Mouse (Mus musculus): ENCODE measurements around the gene Ephb2. TPM values are rescaled to one million over a fixed set of nuclear protein-coding genes. Genes with fewer than 3 reads are reported as not detected.

Ephb2 gene
- total RNA-seq, 2 experiments from 2014 or later, result 12.3 to 13.5 TPM

DNA sequence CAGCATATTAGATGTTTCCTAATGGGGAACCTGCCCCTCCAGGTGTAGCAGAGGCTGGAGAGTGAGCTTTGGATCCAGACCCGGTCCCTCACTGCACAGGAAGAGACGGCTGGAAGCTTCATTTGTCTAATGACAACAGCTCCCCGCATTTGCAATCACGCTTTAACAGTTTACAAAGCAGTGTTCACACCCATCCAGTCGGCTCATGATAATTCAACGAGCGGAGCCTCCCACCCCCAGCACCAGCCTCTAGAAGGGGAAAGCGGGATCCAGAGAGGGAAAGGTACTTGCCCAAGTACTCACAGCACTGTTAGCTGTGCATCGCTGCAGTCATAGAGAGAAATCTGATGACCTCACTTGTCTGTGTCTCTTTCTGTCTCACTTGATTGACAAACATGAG lies 2.7 kb upstream of the Ephb2 start:
- no peak for DNase-seq (ENCODE audit: low spot score in 2 of 2)

DNA sequence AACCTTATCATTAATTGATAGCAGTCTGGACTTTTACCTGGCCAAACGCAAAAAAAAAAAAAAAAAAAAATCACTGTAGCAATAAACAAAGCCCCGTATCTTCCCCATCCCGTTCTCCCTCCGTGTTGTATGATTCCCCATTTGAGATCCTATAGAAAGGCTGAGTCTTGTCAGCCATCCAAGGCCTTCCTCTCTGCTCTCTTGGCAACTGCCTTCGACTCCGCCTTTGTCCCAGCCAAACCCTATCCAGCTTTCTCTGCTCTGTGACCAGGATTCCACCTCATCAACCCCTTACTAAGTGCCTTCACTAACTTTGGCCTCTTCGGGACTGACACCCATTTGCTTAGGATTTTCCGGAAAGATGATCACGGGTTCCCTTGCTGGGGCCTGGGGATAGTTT lies 2.2 kb upstream of the Ephb2 start:
- no peak for DNase-seq (ENCODE audit: low spot score in 2 of 2)

DNA sequence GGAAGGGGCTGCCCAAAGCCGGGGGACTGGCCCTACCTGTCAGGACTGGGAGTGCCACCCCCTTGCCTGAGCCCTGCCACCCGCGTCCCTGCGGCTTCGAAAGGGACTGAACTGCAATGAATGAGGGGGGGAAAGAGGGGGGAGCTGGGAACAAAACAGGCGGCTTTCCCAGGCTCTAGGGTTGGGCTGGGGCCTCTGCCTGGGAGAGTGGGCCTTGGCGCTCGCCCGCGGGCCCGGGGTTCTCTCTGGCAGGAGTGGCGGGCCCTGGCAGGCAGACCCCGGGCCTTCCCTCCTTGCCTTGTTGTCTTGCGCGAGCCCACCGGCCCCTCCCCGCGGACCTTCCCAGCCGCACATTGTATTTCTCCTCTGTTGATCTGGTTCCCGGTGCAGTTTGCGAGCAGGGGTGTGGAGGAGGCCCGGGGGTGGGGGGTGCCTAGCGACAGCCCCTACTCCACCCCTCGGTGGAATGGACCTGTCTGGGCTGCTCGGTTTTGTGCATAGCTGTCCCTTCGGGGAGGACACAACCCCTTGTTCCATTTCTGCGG lies 671 bp upstream of the Ephb2 start:
- DNase-seq (ENCODE audit: low spot score in 2 of 2), result peak in 1 of 2 experiments; percentile 32

DNA sequence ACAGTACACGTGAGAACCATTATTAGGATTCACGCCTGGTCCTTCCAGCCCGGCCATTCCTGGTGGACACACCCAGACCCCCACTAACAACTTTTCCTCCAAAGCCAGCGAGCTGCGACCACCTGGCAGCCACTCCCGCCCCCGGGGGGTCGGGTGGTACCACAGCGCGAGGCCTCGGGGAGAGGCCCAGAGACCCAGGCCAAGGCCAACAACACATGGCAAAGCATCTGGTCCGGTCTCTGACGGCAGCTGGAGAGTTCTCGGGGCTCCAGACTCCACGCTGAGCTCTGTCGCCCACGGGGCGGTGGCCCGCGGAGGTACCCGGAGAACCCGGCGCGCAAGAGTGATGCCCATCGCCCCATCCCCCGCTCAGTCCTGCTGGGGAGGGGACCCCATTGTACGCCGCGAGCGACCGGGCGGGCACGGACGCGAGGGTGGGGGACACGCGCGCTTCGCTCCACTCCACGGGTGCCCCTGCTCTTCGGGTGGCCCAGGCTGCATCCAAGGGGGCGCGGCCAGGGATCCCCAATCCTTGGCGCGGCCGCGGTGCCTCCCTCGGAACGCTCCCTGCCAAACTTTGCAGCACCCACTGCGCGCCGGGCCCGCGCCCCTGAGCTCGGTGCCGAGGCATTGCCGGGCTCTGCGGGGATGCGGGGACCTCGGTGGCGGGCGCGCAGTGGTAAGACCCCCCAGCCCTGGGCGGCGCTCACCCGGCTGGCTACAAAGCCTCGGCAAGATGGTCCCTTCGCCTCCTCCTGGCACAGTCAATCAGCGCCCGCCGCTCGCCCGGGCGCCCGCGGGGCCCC lies 770 bp downstream of the Ephb2 start:
- DNase-seq (ENCODE audit: low spot score in 2 of 2), result peak in 1 of 2 experiments; percentile 38

DNA sequence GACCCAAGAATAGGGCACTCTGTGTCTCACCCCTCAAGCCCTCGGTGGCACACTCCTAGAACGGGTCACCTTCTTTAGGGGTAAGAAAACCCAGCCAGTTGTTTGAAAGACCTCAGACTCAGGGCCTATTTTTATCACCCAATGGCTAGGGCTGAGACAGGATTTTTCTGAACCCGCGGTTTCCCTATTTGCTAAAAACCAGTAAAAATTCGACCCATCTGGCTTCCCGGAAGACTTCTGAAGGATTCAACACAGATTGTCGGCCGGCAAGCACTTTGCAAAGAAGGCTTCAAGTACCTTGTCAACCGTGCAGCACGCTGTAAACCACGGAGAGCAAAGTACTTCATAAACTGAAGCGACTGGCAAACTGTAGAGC lies 1.4 kb downstream of the Ephb2 start:
- no peak for DNase-seq (ENCODE audit: low spot score in 2 of 2)

DNA sequence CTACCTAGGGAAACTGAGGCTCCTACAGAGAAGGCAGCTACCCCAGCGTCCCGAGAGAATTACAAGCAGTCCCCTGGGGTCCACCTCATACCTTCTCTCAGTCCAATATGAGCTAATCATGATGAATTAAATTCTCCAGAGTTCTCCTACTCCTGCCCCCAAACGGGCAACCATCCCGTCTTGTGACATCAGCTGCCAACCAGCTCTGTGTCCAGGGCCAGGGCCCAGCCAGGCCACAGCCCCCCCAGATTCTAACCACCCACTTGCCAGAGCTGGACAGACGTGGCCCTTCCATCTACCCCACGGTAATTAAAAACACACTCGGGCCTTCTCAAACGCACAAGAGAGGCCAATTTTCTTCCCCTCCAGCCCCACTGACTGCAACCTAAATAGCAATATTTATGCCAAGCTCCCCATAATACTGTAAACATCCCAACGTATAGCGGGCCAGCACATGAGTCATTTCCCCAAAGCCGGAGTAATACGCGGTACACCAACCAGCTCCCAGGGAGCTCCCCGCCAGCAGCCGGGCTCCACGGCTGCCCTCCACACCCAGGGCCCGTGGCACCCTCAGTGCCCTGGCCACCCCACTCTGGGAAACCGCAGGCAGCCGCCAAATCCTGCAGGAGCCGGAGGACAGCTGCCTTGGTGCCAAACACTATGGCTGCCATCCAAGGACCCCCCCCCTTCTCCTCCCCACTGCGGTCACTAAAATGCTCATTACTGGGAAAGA lies 2.0 kb downstream of the Ephb2 start:
- no peak for DNase-seq (ENCODE audit: low spot score in 2 of 2)

DNA sequence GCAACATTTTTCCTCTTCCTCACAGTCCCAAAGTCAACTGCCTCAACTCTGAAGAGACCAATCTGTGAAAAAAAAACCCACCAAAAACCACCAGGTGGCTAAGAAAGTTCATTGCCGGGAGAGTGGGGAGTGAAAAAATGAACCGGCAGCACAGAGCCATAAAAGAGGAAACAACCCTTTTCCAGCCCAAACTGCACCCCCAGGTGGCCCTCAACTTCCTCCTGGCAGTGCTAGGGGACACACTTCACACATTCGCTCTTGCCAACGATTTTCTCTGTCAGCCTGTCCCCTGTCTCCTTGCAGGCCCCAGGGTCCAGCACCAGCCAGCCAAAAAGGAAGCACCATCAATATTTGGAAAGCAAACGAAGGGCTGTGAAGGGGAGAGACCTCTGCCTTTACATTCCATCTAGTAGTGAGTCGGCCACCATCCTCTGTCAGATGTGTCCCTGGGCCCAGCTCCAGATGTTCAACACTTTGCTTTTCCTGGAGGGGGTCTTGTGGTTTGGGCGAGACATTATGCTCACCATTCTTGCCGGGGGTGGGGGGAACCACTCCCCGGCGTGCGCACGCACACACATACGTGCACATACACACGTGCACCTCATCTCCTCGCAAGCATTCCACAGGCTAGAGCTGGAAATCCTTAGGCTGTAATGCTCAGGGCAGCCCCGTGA lies 3.1 kb downstream of the Ephb2 start:
- DNase-seq (ENCODE audit: low spot score in 2 of 2), result no peak

DNA sequence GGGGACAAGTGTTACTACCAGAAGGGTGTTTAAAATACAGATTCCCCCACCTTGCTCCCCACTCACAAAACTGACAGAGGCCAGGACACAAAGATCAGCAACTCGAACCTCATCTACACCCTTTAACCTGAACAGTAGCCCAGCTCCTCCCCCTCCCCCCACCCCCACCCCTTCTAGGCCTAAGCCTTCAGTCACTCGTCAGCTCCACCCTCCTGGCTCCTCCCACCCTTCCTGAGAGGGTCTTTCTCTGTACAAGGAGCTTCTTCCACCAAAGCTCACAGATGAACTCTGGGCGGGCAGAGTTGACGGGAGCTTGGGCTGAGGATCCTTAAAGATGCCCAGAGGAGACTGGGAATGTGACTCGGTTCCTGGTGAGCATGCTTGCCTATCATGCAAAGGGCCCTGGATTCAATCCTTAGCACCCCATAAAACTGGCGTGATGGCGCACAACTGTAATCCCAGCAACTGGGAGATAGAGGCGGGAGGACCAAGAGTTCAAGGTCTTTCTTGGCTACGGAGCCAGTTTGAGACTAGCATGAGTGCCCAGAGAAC lies 5.4 kb downstream of the Ephb2 start:
- no peak for DNase-seq (ENCODE audit: low spot score in 2 of 2)

DNA sequence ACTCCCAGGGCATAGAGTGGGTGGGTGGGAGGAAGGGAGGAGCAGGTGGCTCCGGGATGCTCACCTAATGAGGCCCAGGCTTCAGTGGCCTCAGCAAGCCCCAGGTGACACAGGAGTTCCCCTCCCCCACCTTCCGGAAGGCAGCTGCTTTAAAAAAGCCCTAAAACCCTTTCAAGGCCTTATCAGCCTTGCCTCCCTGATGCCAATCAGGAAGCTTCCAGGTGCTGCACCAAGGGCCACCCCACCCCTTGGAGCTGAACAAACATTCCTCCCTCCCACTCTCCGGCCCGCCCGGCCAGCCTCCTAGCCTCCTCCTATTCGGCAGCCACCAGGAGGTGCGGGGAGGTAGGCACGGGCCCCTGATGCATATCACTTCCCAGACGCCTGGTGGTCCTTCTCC lies 6.0 kb downstream of the Ephb2 start:
- DNase-seq (ENCODE audit: low spot score in 2 of 2), result no peak

DNA sequence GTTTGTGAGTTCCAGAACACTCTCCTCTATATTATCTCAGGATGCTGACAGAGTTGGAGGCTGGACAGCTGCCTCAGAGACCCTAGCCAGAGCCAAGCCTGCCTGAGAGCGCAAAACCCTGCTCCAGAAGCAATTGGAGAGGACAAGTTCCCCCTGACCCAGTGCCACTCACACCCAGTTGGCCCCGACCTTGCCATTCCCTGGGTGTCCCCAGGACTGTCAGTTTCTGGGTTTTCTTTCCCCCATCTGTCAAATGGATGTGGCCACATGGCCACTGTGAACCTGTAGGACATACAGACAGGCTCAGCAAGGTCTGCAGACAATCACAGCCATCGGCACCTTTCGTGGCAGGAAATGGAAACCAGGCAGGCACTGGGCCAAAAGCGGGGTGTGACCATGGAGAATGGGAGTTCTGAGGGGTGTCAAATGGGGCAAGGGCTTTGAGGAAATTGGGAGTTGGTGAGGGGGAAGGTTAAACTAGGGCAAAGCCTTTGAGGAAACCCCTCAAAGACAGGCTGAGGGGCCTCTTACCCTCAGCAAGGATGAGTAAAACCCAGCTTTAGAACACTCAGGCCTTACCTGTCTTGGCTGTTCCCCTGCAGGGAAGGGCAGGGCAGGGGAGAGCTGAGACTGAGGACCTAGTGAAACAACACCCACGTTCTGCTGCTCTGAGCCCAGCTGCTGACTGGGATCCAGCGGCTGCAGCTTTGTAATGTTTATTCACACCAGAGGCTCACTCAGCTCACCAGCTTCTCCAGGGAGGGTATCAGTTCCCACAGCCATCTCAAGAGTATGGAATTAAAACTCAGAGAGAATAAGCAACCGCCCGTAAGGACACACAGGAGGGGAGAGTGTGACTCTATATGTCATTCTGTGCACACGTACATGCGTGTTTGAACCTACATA lies 6.9 kb downstream of the Ephb2 start:
- DNase-seq (ENCODE audit: low spot score in 2 of 2), result no peak

DNA sequence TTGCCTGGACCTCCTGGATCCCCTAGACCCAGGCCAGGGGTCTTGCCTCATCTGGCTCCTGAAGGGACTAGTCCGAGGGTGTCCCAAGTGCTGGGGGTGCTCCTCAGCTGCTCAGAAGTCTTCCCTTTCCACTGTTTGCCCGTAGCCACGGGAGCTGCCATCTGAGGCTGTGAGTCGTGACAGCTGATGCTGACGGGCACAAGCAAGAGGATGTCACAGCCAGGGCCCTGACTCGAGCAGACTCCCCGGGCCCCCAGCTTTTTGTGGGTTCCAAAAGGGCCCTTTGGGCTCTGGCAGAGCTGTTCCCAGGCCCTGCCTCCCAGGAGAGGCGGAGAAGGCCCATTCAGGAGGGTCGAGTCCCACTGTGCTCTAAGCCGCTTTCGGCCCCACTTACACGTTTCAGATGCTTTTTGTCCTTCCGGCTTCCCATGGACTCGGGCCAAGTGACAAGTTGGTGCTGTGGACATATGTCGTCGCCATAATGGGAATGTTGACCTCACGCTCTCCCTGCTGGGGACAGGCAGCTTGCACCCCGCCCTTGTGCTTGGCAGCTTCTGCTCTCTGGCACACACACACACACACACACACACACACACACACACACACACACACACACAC lies 10.7 kb downstream of the Ephb2 start:
- no peak for DNase-seq (ENCODE audit: low spot score in 2 of 2)

DNA sequence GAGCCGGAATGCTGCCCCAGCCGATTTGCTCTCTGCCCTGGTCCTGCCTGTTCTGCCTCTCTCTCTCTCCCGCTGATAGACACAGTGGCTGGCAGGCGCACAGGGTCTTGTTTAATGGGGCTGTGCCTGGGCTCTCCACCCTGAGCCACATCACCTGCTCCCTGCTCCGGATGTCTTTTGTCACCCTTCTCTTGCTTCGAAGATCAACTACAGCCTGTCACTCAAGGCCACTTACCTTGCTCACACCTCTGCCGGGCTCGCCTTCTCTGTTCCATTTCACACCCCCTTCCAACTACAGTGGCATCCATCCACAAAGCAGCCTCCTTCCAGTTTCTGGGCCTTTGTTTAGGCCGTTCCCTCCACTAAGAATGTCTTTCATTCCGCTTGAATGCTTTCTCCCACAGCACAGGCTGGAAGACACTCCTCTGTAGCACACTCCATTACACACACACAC lies 15.7 kb downstream of the Ephb2 start:
- DNase-seq (ENCODE audit: low spot score in 2 of 2), result no peak

DNA sequence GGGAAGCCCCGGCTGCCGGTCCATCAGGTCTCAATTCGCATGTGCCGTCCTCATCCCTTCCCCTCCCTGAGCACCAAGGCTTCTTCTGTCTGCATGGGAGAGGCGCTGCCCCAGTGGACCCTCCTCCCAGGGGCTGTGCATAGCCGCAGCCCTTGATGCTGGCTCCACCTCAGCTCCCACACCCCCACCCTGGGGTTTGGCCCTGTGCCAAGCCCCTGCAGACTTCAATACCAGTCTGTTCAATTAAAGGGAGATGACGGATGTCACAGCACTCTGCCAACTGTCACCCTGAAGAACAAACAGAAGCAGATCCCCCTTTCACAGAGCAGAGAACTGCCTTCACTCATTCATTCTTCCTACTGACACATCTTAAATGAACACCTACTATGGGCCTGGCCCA lies 19.1 kb downstream of the Ephb2 start:
- no peak for DNase-seq (ENCODE audit: low spot score in 2 of 2)

DNA sequence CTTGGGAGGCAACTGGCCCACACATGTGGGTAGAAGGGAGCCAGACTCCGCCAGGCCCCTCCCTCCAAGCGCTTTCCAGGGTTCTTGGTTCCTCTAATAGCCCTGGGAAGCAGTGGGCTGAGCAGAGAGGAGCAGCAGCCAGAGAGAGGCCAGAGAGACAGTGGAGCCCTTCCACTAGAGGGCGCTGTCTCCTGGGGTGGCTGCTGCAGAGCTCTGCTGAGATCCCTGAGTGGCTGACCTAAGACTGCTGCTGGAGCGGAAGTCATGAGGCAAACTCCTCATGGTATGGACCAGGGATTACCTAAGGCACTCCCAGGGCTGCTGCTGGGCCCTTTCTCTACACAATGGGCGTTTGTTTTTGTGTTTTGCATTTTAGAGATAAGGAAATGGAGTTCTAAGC lies 20.4 kb downstream of the Ephb2 start:
- no peak for DNase-seq (ENCODE audit: low spot score in 2 of 2)

DNA sequence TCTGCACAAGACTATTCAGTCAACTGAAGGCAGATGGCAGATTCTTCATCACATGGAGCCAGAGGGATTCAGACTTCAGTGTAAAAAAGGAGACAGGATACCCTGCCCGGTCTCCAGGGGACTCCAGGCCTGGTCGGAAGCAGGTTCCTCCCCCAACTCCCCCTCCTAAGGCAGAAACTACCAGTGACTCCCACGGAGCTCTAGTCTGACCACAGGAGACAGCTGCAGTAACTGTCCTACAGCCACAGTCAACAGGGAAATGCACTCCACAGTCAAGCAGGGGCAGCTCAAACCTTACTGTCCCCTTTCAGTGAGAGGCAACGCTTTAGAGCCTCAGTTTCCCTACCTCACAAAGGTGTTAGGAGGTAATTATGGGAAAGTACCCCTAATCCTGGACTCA lies 23.2 kb downstream of the Ephb2 start:
- DNase-seq (ENCODE audit: low spot score in 2 of 2), result no peak

DNA sequence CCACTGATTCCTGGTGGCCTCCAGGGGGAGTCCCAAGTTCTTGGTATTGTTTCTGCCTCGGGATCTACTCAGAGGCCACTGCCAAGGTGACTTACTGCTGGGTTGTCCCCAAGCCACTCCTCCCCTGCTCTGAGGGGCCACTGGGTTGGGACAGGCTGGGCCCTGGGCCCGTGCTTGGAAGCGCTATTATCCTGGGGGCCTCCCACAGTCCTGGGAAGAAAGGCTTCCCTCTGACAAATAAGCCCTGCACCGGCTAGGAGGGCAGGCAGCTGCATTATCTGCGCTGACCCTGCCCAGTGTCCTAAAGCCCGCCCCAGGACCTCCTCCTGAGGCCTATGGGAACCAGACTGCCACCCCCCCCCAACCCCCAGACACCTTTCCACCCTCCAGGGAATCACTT lies 24.2 kb downstream of the Ephb2 start:
- DNase-seq (ENCODE audit: low spot score in 2 of 2), result no peak

DNA sequence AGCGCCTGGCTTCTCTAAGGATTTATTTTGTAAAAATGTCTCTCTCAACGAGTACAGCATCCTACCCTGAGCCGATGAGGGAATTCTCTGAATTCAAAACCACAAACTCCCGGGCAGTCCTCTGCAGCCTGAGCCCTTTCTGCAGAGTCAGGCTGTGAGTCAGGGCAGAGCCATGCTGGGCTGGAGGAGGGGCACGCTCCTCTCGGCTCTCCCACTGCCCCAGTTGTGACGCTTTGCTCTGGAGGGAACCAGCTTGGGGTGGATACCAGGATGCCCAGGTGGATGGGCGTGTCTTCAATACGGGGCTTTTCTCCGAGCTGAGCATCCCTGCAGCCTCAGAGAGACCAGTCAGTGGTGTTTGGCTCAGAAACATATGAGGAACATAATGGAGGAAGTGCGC lies 27.3 kb downstream of the Ephb2 start:
- no peak for DNase-seq (ENCODE audit: low spot score in 2 of 2)

DNA sequence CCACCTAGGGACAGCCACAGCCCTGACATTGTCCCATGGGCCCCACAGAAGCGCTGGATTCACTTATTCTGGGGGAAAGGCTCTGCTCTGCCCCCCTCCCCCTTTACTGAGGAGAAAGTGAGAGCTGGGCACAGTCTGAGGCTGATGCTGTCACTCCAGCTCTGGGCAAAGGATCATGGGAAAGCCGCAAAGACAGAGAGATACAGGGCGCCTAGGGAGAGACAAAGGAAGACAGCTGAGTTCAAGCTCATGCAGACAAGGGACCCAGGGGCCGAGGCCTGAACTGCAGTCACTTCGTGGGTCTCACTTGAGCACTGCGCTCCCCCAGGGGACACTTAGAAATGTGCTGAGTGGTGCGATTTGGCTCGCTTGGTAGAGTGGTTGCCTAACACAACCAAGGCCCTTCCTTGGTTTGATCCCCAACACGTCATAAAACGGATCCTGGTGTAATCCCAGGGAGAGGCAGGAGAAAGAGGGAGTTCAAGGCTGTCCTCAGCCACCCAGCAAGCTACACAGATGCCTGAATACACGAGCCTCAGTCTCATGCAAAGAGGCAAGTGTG lies 28.3 kb downstream of the Ephb2 start:
- DNase-seq (ENCODE audit: low spot score in 2 of 2), result no peak

DNA sequence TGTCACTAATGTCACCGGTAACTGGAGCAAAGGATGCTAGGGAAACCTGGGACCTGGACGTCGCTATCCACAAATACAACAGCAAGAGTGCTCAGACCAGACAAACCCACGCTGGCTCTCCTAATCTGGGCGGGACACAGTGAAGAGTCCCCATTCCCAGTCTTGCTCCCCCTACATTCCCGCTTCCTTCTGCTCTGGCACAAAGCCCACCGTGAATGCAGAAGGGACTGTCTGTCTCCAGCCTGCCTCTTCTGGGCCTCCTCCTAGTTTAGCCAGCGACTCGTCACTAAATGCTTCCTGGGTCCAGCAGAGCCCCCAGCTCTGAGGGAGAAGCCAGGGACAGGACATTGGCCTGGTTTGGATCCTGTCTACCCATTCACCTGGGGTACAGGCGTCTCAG lies 29.5 kb downstream of the Ephb2 start:
- DNase-seq (ENCODE audit: low spot score in 2 of 2), result peak in 1 of 2 experiments; percentile 48

DNA sequence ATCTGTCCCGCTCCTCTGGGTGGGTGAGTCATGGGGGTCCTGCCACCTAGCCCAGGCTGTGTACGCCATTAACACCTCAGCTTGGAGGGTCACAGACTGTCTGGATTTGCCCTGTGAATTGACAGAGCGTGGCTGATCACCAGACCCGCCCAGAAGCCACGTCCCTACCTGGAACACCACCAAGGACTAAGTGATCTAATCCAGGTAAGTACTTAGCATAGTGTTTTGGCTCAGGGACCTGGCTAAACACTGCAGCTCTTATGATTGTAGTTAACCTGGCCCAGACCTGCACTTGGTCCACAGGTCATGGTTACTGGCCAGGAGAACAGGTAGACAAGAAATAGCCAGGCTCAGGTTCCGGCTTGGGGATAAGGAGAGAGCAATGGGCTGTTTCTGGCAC lies 31.4 kb downstream of the Ephb2 start:
- no peak for DNase-seq (ENCODE audit: low spot score in 2 of 2)
